Mouse (Mus musculus) kidney, postnatal 0 days (tissue): ENCODE data around the gene Radil. TPM values are rescaled to one million over a fixed set of nuclear protein-coding genes. Genes with fewer than 3 reads are reported as not detected.

Experiments
- ATAC-seq: fragments of 200-750 bp; cut with Nextera tagmentation; replicated peaks from 2 replicates; pipeline ENCODE4 v1.8.0; 2017; ENCODE audit warnings: low read depth, moderate number of reproducible peaks, moderate TSS enrichment, moderate library complexity; ENCODE audit not compliant: low FRiP score
- DNase-seq: peaks from one replicate; pipeline ENCODE4 v3.0.0-alpha.2; 2016; ENCODE audit warnings: low spot score
- H3K27ac ChIP-seq: fragments of 300-500 bp; sonication (generic); 2 replicates; pipeline ENCODE4 v1.5.1; 2014; ENCODE audit warnings: mild to moderate bottlenecking
- H3K27me3 ChIP-seq: fragments of 300-500 bp; sonication (generic); 2 replicates; pipeline ENCODE4 v1.6.1; 2014; ENCODE audit warnings: low read length, mixed read lengths; ENCODE audit not compliant: insufficient read depth
- H3K36me3 ChIP-seq: fragments of 300-500 bp; sonication (generic); 2 replicates; pipeline ENCODE4 v1.6.1; 2014; ENCODE audit warnings: low read length, mixed read lengths; ENCODE audit not compliant: insufficient read depth
- H3K4me1 ChIP-seq: fragments of 300-500 bp; sonication (generic); replicated peaks from 2 replicates; pipeline ENCODE4 v1.6.1; 2014; ENCODE audit warnings: antibody characterized with exemption, low read length, mixed read lengths; ENCODE audit not compliant: insufficient read depth
- H3K4me2 ChIP-seq: fragments of 300-500 bp; sonication (generic); 2 replicates; pipeline ENCODE4 v1.6.1; 2014; ENCODE audit warnings: mild to moderate bottlenecking, low read length, moderate library complexity, mixed read lengths
- H3K4me3 ChIP-seq: fragments of 300-500 bp; sonication (generic); replicated peaks from 2 replicates; pipeline ENCODE4 v1.5.1; 2014; ENCODE audit warnings: low read depth, low read length
- H3K9ac ChIP-seq: fragments of 300-500 bp; sonication (generic); 2 replicates; pipeline ENCODE4 v1.6.1; 2014; ENCODE audit warnings: low read depth, low read length
- H3K9me3 ChIP-seq: fragments of 300-500 bp; sonication (generic); replicated peaks from 2 replicates; pipeline ENCODE4 v1.6.1; 2016; ENCODE audit warnings: low read length, inconsistent platforms, mixed read lengths
- CTCF ChIP-seq: IDR thresholded peaks from 2 replicates; pipeline ENCODE4 v1.5.1; 2016; ENCODE audit warnings: antibody characterized with exemption, low read depth, mild to moderate bottlenecking, moderate library complexity
- WGBS: fragments of 180-500 bp; shearing (Covaris S2); extraction: QIAGEN DNeasy Blood & Tissue Kit; methylation state at CpG from one replicate; pipeline ENCODE4 v1.1.7; 2014; 5-methylcytosine and 5-hydroxymethylcytosine counted together
- polyA plus RNA-seq: library from polyadenylated mRNA; unstranded; fragments of >200 nt; fragmentation: Nextera tagmentation; extraction: Ambion mirVana; gene quantifications from 2 replicates; pipeline ENCODE4 v1.2.1, GENCODE M21; 2015

The Radil gene
- polyA plus RNA-seq, 1 experiment from 2014 or later, result 0.61 TPM

DNA sequence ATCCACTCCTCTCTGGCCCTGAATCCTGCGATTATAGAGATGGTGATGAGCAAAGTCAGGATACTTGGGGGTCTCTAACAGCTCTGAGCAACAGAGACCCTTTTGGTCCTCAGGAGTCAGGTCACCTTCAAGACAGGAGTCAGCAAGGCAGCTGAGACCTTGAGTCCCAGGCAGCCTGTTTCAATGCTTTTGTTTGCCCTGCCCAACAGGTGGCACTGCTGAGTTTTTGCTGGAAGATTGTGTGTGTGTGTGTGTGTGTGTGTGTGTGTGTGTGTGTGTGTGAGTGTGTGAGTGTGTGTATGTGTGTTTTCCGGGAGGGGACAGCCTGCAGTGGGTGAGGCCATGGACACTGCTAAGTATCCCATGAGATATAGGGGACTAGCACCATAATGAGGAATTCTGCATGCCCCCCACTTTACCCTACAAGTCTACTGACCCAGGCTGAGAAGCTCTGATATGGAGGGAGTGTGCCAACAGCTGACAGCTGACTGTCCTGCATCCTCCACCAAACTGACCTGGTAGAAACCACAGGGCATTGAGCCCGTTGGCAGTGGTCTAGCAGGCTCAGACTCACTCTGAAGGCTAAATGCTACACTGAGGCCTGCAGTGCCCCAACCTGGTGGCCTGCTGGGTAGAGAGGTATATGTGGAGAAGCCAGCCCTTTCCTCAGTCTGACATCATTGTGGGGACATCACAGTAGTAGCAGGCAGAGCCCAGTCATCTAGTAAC, 45.0 kb downstream of the Radil start:
- no peaks in the 10 kb centered on the region for H3K9me3 ChIP-seq
- WGBS, result 84% methylated on average over 3 of the region's 3 CpGs
- H3K4me2 ChIP-seq, result no peak overlapping the region
- H3K9ac ChIP-seq, result no peak overlapping the region
- H3K36me3 ChIP-seq, result no peaks in the 10 kb centered on the region
- H3K27me3 ChIP-seq, result no peaks in the 10 kb centered on the region
- no peak overlapping the region for H3K27ac ChIP-seq
- no peak overlapping the region for H3K4me3 ChIP-seq
- H3K4me1 ChIP-seq, result peaks cover 5% of the 10 kb centered on the region; the same call in 1 of the 2 replicates
- no peak for ATAC-seq
- TF ChIP-seq CTCF, result peak; percentile 57
- DNase-seq, result no peak

DNA sequence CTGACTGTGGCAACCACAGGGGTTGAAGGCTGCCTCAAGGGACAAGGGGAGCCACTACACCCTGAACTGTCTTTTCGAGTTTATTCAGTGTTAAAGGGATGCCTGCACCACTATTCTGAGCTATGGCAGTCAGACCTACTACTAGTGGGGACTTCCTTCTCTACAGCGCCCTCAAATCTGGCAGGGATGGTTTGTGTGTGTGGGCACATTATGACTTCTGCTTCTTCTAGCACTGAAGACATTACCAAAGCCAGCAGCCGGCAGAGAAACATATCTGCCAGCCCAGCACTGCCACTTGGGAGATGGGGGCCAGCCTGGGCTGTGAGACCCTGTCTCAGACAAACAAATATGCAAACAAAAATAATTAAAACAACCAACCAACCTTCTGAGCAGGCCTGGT, 46.7 kb downstream of the Radil start:
- Histone ChIP-seq H3K4me3 (no peak overlapping the region), H3K4me1 (no peaks in the 10 kb centered on the region), H3K27ac (no peak overlapping the region), H3K4me2 (no peak overlapping the region), H3K27me3 (no peaks in the 10 kb centered on the region), H3K9ac (no peak overlapping the region), H3K36me3 (no peaks in the 10 kb centered on the region), H3K9me3 (no peaks in the 10 kb centered on the region)
- ATAC-seq (no peak), DNase-seq (no peak)
- 84% methylated on average over 3 of the region's 3 CpGs for WGBS
- no peak for TF ChIP-seq CTCF

DNA sequence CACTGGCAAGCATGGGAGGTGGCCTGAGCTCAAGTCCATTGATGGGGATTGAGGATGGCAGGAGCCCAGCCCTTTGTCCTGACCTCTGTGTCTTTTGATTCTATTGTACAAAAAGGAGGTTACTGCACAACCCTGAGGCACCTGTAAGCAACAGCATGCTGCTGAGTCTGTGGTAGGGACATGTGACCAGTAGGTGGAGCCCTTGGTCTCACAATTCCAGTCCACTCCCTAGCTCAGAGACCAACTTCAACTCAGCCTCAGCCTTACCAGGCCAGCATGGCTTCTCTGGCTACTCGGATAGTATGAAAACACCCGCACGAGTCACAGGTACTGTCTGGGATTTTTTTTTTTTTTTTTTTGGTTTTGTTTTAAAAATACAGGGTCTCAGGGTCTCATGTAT, 48.5 kb downstream of the Radil start:
- 0% methylated on average over 3 of the region's 3 CpGs for whole genome bisulfite sequencing
- TF ChIP-seq CTCF, result peak; percentile 88
- H3K27ac ChIP-seq, result no peak overlapping the region
- ATAC-seq, result peak; percentile 84
- no peaks in the 10 kb centered on the region for H3K4me1 ChIP-seq
- H3K4me2 ChIP-seq, result no peak overlapping the region
- H3K27me3 ChIP-seq, result no peaks in the 10 kb centered on the region
- H3K36me3 ChIP-seq, result no peaks in the 10 kb centered on the region
- H3K9ac ChIP-seq, result no peak overlapping the region
- H3K9me3 ChIP-seq, result no peaks in the 10 kb centered on the region
- peak; percentile 95 for DNase-seq
- H3K4me3 ChIP-seq, result no peak overlapping the region

DNA sequence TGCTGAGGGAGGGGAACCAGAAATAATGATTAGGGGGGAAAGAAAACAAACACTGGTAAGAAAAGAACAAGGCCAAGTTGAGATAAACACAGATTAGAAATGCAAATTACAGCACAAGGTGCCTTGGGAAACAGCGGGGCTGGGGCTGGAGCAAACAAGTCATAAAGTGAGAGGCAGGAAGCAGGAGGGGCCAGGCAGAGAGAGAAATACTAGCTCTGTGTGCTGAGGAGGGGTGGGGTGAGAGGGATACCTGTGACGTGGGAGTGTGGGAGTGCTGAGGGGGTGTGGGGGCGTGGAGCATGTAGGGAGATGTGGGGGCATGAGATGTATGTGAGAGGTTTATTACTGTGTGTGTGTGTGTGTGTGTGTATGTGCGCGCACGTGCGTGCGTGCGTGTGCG, 50.0 kb downstream of the Radil start:
- H3K9me3 ChIP-seq, result no peaks in the 10 kb centered on the region
- H3K4me1 ChIP-seq, result no peaks in the 10 kb centered on the region
- DNase-seq (peak; percentile 61), ATAC-seq (no peak)
- H3K9ac ChIP-seq, result no peak overlapping the region
- no peak overlapping the region for H3K4me2 ChIP-seq
- no peaks in the 10 kb centered on the region for H3K27me3 ChIP-seq
- no peak overlapping the region for H3K4me3 ChIP-seq
- no peak for TF ChIP-seq CTCF
- 43% methylated on average over 10 of the region's 10 CpGs for WGBS
- H3K36me3 ChIP-seq, result no peaks in the 10 kb centered on the region
- H3K27ac ChIP-seq, result no peak overlapping the region

DNA sequence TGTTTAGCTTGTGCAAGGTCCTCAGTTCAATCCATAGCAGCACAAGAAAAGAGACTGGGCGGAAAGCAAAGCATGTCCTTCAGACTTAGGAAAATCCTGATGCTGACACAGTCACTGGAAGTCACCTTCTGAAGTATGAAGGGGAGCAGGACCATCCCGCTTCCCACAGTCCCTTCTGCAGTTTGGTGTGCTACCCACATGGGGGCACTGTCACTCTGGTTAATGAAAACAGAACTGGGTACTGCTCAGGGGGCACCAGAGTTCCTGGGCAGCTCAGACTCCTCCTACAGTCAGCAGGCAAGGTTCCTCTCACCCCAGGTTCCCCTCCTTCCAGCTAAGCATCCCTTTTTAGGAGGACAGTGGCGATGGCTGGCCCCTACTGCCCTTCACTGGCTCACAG, 51.9 kb downstream of the Radil start:
- TF ChIP-seq CTCF, result peak; percentile 78
- H3K27me3 ChIP-seq, result no peaks in the 10 kb centered on the region
- no peaks in the 10 kb centered on the region; the same call in 1 of the 2 replicates for H3K4me1 ChIP-seq
- DNase-seq (peak; percentile 66), ATAC-seq (no peak)
- no peak overlapping the region for H3K4me3 ChIP-seq
- WGBS, result 56% methylated on average over 3 of the region's 3 CpGs
- no peak overlapping the region for H3K4me2 ChIP-seq
- H3K36me3 ChIP-seq, result no peaks in the 10 kb centered on the region
- no peak overlapping the region for H3K9ac ChIP-seq
- no peaks in the 10 kb centered on the region for H3K9me3 ChIP-seq
- H3K27ac ChIP-seq, result no peak overlapping the region

DNA sequence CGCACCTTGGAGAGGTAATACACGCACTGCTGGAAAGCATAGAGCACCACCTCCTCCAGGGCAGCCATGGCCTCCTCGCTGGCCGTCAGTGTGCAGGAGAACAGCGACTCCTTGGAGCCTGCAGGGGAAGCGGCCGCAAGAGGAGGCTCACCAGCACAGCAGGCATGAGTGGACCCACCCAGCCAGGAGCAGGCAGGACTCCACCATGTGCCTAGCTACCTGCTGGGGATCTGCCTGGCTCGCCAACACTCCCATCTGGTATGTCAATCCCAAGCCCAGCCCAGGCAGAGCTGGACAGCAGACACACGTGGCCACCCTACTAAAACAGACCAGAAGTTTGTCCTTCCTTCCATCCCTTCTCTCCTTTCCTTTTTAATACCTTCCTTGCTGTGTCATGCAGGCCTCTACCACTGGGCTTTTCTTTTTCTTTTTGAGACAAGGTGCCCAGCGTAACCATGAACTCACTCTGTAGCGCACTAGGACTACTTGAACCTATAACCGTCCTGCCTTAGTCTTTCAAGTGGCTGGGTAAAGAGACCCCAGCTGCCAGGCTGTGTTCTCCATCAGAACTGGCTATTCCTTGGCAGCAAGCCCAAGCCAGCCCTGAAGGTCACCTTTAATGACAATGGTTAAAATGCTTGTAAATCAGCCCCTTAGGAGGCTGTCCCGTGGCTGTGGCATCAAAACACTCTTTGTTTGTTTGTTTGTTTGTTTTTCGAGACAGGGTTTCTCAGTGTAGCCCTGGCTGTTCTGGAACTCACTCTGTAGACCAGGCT, 55.4 kb downstream of the Radil start:
- Histone ChIP-seq H3K9ac (no peak overlapping the region), H3K9me3 (no peaks in the 10 kb centered on the region), H3K27me3 (no peaks in the 10 kb centered on the region), H3K4me1 (no peaks in the 10 kb centered on the region; the same call in 1 of the 2 replicates), H3K36me3 (no peaks in the 10 kb centered on the region), H3K4me2 (no peak overlapping the region), H3K27ac (no peak overlapping the region), H3K4me3 (no peak overlapping the region)
- no peak for TF ChIP-seq CTCF
- 59% methylated on average over 14 of the region's 14 CpGs for WGBS
- no peak for ATAC-seq
- DNase-seq, result no peak
